Mouse (Mus musculus): ENCODE results near the gene Fbxo28. TPM values are rescaled to one million over a fixed set of nuclear protein-coding genes. Genes with fewer than 3 reads are reported as not detected.

Fbxo28 gene
- polyA plus RNA-seq, 1 experiment from 2014 or later: 26.1 TPM

GRCm38 (mm10) chr1:182338961-182339565 lies 2.4 kb downstream of the Fbxo28 start:
- H3K27me3 ChIP-seq: no peaks in the 10 kb centered on the region
- no peak overlapping the region for H3K9ac ChIP-seq
- H3K36me3 ChIP-seq: peaks cover 7% of the 10 kb centered on the region; the same call in 1 of the 2 replicates
- no peaks in the 10 kb centered on the region for H3K9me3 ChIP-seq
- H3K27ac ChIP-seq: no peak overlapping the region
- H3K4me3 ChIP-seq: no peak overlapping the region
- peaks cover 16% of the 10 kb centered on the region; the same call in 1 of the 2 replicates for H3K4me1 ChIP-seq
- 80% methylated on average over 7 of the region's 7 CpGs for WGBS
- ATAC-seq (ENCODE audit: insufficient number of reproducible peaks, insufficient read depth, low FRiP score, low TSS enrichment): no peak
- no peak overlapping the region for H3K4me2 ChIP-seq (replicated peaks)

GRCm38 (mm10) chr1:182333766-182334437 lies 7.5 kb downstream of the Fbxo28 start:
- Histone ChIP-seq H3K36me3 (peaks cover 12% of the 10 kb centered on the region), H3K27me3 (no peaks in the 10 kb centered on the region)
- 94% methylated on average over 7 of the region's 7 CpGs for WGBS

GRCm38 (mm10) chr1:182332090-182333034 lies 9.1 kb downstream of the Fbxo28 start:
- no peaks in the 10 kb centered on the region for H3K27me3 ChIP-seq
- H3K4me3 ChIP-seq: no peak overlapping the region
- WGBS: 92% methylated on average over 5 of the region's 5 CpGs
- H3K9ac ChIP-seq: no peak overlapping the region
- no peak overlapping the region for H3K27ac ChIP-seq
- no peak overlapping the region for H3K4me2 ChIP-seq (replicated peaks)
- peaks cover 20% of the 10 kb centered on the region for H3K36me3 ChIP-seq
- no peaks in the 10 kb centered on the region for H3K9me3 ChIP-seq
- no peaks in the 10 kb centered on the region for H3K4me1 ChIP-seq
- ATAC-seq (ENCODE audit: insufficient number of reproducible peaks, insufficient read depth, low FRiP score, low TSS enrichment): no peak

More at GRCm38 (mm10) chr1:182333766-182334437, 7.5 kb downstream of the Fbxo28 start:
- H3K9ac ChIP-seq: no peak overlapping the region
- ATAC-seq (ENCODE audit: insufficient number of reproducible peaks, insufficient read depth, low FRiP score, low TSS enrichment): no peak
- no peak overlapping the region for H3K4me2 ChIP-seq (replicated peaks)
- no peak overlapping the region for H3K27ac ChIP-seq
- H3K9me3 ChIP-seq: no peaks in the 10 kb centered on the region
- H3K4me3 ChIP-seq: no peak overlapping the region
- H3K4me1 ChIP-seq: peaks cover 2% of the 10 kb centered on the region; the same call in 1 of the 2 replicates

- H3K4me1 ChIP-seq: no peaks in the 10 kb centered on the region
- H3K27me3 ChIP-seq: no peaks in the 10 kb centered on the region
- WGBS: 88% methylated on average over 1 of the region's 1 CpGs
- no peak for ATAC-seq (ENCODE audit: insufficient number of reproducible peaks, insufficient read depth, low FRiP score, low TSS enrichment)
- no peaks in the 10 kb centered on the region for H3K9me3 ChIP-seq
- no peak overlapping the region for H3K9ac ChIP-seq
- H3K4me3 ChIP-seq: no peak overlapping the region
- H3K27ac ChIP-seq: no peak overlapping the region
- no peak overlapping the region for H3K4me2 ChIP-seq (replicated peaks)
- H3K36me3 ChIP-seq: peaks cover 75% of the 10 kb centered on the region
Measured at GRCm38 (mm10) chr1:182325919-182326318, 15.5 kb downstream of the Fbxo28 start.

- H3K27me3 ChIP-seq: no peaks in the 10 kb centered on the region
- H3K9me3 ChIP-seq: no peaks in the 10 kb centered on the region
Measured at GRCm38 (mm10) chr1:182324552-182324951, 16.9 kb downstream of the Fbxo28 start.

GRCm38 (mm10) chr1:182323139-182323538 lies 18.3 kb downstream of the Fbxo28 start:
- ATAC-seq (ENCODE audit: insufficient number of reproducible peaks, insufficient read depth, low FRiP score, low TSS enrichment): no peak
- Histone ChIP-seq H3K4me3 (no peak overlapping the region), H3K9me3 (no peaks in the 10 kb centered on the region), H3K9ac (no peak overlapping the region), H3K4me1 (no peaks in the 10 kb centered on the region), H3K4me2 (replicated peaks) (no peak overlapping the region), H3K27ac (no peak overlapping the region), H3K36me3 (peaks cover 85% of the 10 kb centered on the region), H3K27me3 (no peaks in the 10 kb centered on the region)
- 95% methylated on average over 3 of the region's 3 CpGs for WGBS

More at GRCm38 (mm10) chr1:182324552-182324951, 16.9 kb downstream of the Fbxo28 start:
- H3K4me2 ChIP-seq (replicated peaks): no peak overlapping the region
- no peaks in the 10 kb centered on the region for H3K4me1 ChIP-seq
- peaks cover 81% of the 10 kb centered on the region for H3K36me3 ChIP-seq
- no peak overlapping the region for H3K9ac ChIP-seq
- WGBS: 94% methylated on average over 7 of the region's 7 CpGs
- no peak overlapping the region for H3K4me3 ChIP-seq
- ATAC-seq (ENCODE audit: insufficient number of reproducible peaks, insufficient read depth, low FRiP score, low TSS enrichment): no peak
- H3K27ac ChIP-seq: no peak overlapping the region

GRCm38 (mm10) chr1:182314201-182314600 lies 27.2 kb downstream of the Fbxo28 start:
- H3K9me3 ChIP-seq: peaks cover 2% of the 10 kb centered on the region; the same call in 1 of the 2 replicates
- no peak overlapping the region for H3K4me2 ChIP-seq (replicated peaks)
- no peaks in the 10 kb centered on the region for H3K4me1 ChIP-seq
- H3K4me3 ChIP-seq: no peak overlapping the region
- peaks cover 62% of the 10 kb centered on the region for H3K36me3 ChIP-seq
- H3K27me3 ChIP-seq: no peaks in the 10 kb centered on the region
- H3K27ac ChIP-seq: no peak overlapping the region
- no peak for ATAC-seq (ENCODE audit: insufficient number of reproducible peaks, insufficient read depth, low FRiP score, low TSS enrichment)
- no peak overlapping the region for H3K9ac ChIP-seq
- 92% methylated on average over 5 of the region's 5 CpGs for WGBS

GRCm38 (mm10) chr1:182313181-182313580 lies 28.2 kb downstream of the Fbxo28 start:
- peaks cover 52% of the 10 kb centered on the region for H3K36me3 ChIP-seq
- no peak overlapping the region for H3K9ac ChIP-seq
- WGBS: 93% methylated on average over 8 of the region's 8 CpGs
- H3K27ac ChIP-seq: no peak overlapping the region
- no peak for ATAC-seq (ENCODE audit: insufficient number of reproducible peaks, insufficient read depth, low FRiP score, low TSS enrichment)
- H3K4me2 ChIP-seq (replicated peaks): no peak overlapping the region
- H3K27me3 ChIP-seq: no peaks in the 10 kb centered on the region
- H3K4me3 ChIP-seq: no peak overlapping the region
- H3K4me1 ChIP-seq: no peaks in the 10 kb centered on the region
- peaks cover 2% of the 10 kb centered on the region; the same call in 1 of the 2 replicates for H3K9me3 ChIP-seq

- Histone ChIP-seq H3K4me1 (no peaks in the 10 kb centered on the region), H3K9me3 (peaks cover 2% of the 10 kb centered on the region; the same call in 1 of the 2 replicates), H3K4me2 (replicated peaks) (no peak overlapping the region), H3K27ac (no peak overlapping the region), H3K36me3 (peaks cover 35% of the 10 kb centered on the region), H3K9ac (no peak overlapping the region), H3K4me3 (no peak overlapping the region), H3K27me3 (no peaks in the 10 kb centered on the region)
- no peak for ATAC-seq (ENCODE audit: insufficient number of reproducible peaks, insufficient read depth, low FRiP score, low TSS enrichment)
- WGBS: 95% methylated on average over 5 of the region's 5 CpGs
Measured at GRCm38 (mm10) chr1:182311376-182311775, 30.1 kb downstream of the Fbxo28 start.

- H3K9me3 ChIP-seq: peaks cover 2% of the 10 kb centered on the region; the same call in 1 of the 2 replicates
- WGBS: 89% methylated on average over 2 of the region's 2 CpGs
- no peaks in the 10 kb centered on the region for H3K27me3 ChIP-seq
- H3K4me2 ChIP-seq (replicated peaks): no peak overlapping the region
- H3K36me3 ChIP-seq: peaks cover 28% of the 10 kb centered on the region
- no peaks in the 10 kb centered on the region for H3K4me1 ChIP-seq
- ATAC-seq (ENCODE audit: insufficient number of reproducible peaks, insufficient read depth, low FRiP score, low TSS enrichment): no peak
- no peak overlapping the region for H3K4me3 ChIP-seq
- no peak overlapping the region for H3K27ac ChIP-seq
- no peak overlapping the region for H3K9ac ChIP-seq
Measured at GRCm38 (mm10) chr1:182310316-182310715, 31.1 kb downstream of the Fbxo28 start.

- H3K36me3 ChIP-seq: peaks cover 19% of the 10 kb centered on the region
- no peaks in the 10 kb centered on the region for H3K4me1 ChIP-seq
- H3K9me3 ChIP-seq: peaks cover 2% of the 10 kb centered on the region; the same call in 1 of the 2 replicates
- 80% methylated on average over 5 of the region's 5 CpGs for WGBS
- ATAC-seq (ENCODE audit: insufficient number of reproducible peaks, insufficient read depth, low FRiP score, low TSS enrichment): no peak
- H3K9ac ChIP-seq: no peak overlapping the region
- H3K27ac ChIP-seq: no peak overlapping the region
- no peak overlapping the region for H3K4me2 ChIP-seq (replicated peaks)
- H3K27me3 ChIP-seq: no peaks in the 10 kb centered on the region
- no peak overlapping the region for H3K4me3 ChIP-seq
Measured at GRCm38 (mm10) chr1:182309403-182309802, 32.0 kb downstream of the Fbxo28 start.
